Mouse (Mus musculus) macrophage (primary cell): ENCODE measurements at regions not wholly inside any gene's neighbourhood (a gene's known extent, or its start where the extent isn't known, plus 50 kb on each side); places are given as distances from the start of the nearest gene placed in this dataset.
A peak's percentile ranks its signal among the peaks of the same experiment; 100 is the strongest.

Experiments
- H3K27ac ChIP-seq: fragments of 350-480 bp; formaldehyde crosslinking; 2 replicates; pipeline ENCODE4 v1.9.0; 2021
- H3K36me3 ChIP-seq: fragments of 350-480 bp; formaldehyde crosslinking; 2 replicates; pipeline ENCODE4 v1.9.0; 2021; ENCODE audit errors: inconsistent target
- H3K4me3 ChIP-seq: fragments of 350-480 bp; formaldehyde crosslinking; 2 replicates; pipeline ENCODE4 v1.9.0; 2021; ENCODE audit errors: inconsistent target
- H3K79me2 ChIP-seq: fragments of 350-480 bp; formaldehyde crosslinking; 2 replicates; pipeline ENCODE4 v1.9.0; 2021; ENCODE audit errors: inconsistent target
- WGBS: methylation state at CpG from one replicate; pipeline ENCODE4 v1.1.7; 2026; ENCODE audit warnings: inconsistent platforms; ENCODE audit not compliant: missing documents; 5-methylcytosine and 5-hydroxymethylcytosine counted together

DNA sequence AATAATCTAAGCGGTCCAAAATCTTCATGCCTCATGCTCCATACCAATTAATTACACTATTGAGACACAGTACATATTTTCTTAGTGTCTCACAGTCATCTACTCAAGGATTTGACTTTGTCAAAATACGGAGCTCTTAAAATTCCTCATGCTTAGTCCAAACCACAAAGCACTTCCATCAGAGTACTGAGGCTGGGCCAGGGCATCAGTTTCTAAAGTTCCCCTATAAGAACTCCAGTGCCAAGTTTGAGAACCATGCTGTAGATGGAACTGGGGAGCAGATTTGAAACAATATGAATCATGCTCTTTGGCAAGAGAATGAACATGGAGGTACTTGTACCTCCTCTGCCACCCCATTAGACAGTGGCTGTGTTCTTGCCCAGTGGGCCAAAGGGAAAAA lies 176.9 kb downstream of the Ahr start:
- WGBS = 100% methylated on average over 2 of the region's 2 CpGs
- H3K79me2 ChIP-seq = no peaks in the 10 kb centered on the region

DNA sequence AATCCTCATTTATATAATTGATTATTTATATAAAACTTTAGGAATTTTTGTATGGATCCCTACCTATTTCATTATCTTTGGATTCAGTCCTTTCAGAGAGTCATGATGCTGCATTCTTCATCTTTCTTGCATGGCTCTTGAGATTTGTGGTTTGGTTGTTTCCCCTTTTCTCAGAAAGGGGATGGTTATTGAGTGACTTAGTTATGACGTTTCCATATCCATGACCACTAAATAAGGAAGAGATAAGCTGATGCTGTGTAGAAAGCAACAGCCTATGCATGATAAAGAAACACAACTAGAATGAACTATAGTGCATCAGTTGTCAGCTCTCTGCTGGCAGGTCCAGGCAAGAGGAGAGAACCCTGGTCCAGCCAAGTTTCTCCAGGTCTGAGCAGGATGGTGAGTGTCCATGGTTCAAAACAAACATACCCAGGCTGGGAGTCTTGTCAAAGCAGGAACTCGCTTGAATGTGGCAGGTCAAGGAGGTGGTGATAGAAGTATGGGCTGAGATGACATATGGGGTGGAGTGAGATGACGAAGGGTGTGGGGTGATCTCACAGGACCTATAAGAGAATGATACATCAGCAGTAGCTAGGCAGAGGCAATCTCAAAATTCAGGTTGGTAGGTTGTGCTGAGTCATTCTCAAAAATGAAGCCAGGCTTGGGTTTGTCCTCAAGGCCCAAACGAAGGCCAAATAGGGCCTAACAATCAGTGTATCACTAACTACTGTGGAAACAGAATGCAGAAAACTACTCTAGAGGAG lies 196.5 kb downstream of the Ahr start:
- Histone ChIP-seq H3K36me3 (no peaks in the 10 kb centered on the region), H3K79me2 (no peaks in the 10 kb centered on the region), H3K4me3 (no peak overlapping the region), H3K27ac (peak overlapping the region; percentile 61)
- WGBS = 53% methylated on average over 4 of the region's 4 CpGs

More for the DNA sequence above, 176.9 kb downstream of the Ahr start:
- H3K4me3 ChIP-seq = no peak overlapping the region
- no peak overlapping the region for H3K27ac ChIP-seq
- H3K36me3 ChIP-seq = no peaks in the 10 kb centered on the region

GRCm38 (mm10) chr12:35336314-35336713 lies 198.5 kb downstream of the Ahr start:
- no peaks in the 10 kb centered on the region for H3K79me2 ChIP-seq
- no peak overlapping the region for H3K4me3 ChIP-seq
- H3K36me3 ChIP-seq = no peaks in the 10 kb centered on the region
- no peak overlapping the region for H3K27ac ChIP-seq

- Histone ChIP-seq H3K27ac (no peak overlapping the region), H3K36me3 (no peaks in the 10 kb centered on the region), H3K79me2 (no peaks in the 10 kb centered on the region), H3K4me3 (no peak overlapping the region)
- 96% methylated on average over 10 of the region's 10 CpGs for WGBS
Observed at GRCm38 (mm10) chr12:35334344-35335075, 200.3 kb downstream of the Ahr start.

DNA sequence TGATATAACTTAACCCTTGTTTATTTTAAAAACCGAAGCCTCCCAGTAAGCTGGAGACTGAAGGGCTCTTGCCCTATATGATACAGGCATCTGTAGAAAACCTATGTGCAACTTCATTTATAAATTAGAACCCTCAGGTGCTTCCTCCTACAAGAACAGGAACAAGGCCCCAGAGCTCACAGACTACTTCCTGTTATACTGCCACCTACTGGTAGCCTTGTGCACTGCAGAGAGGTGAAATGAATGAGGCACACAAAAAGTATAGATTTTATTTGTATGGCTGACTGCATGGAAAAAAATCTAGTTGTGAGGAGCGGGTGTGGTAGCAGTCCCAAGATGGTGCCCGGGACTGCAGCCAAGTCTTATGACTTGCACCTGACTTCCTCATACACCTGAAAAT lies 203.5 kb downstream of the Ahr start:
- H3K27ac ChIP-seq = no peak overlapping the region
- no peak overlapping the region for H3K4me3 ChIP-seq
- no peaks in the 10 kb centered on the region for H3K36me3 ChIP-seq
- WGBS = 90% methylated on average over 3 of the region's 3 CpGs
- no peaks in the 10 kb centered on the region for H3K79me2 ChIP-seq

DNA sequence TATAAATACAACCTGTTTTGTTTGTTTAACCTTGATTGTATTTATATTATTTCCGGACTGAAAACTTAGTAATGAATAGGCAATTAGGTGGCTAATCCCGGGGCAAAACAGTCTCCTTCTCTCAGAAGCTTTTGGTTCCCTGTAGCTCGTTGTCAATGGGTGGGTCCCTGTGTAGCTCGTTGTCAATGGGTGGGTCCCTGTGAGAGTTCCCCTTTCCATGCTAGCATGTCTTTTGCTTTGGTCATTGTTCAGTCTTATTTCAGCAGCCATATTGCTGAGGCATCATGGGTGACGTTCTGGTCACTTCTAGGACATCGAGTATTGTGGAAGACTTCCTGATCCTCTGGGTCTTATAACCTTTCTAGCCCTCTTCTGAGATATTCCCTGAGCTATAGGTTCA lies 205.1 kb downstream of the Ahr start:
- no peaks in the 10 kb centered on the region for H3K79me2 ChIP-seq
- no peak overlapping the region for H3K4me3 ChIP-seq
- 60% methylated on average over 6 of the region's 6 CpGs for WGBS
- H3K36me3 ChIP-seq = no peaks in the 10 kb centered on the region
- no peak overlapping the region for H3K27ac ChIP-seq

- H3K36me3 ChIP-seq = no peaks in the 10 kb centered on the region
- no peak overlapping the region for H3K4me3 ChIP-seq
- no peaks in the 10 kb centered on the region for H3K79me2 ChIP-seq
- WGBS = 10% methylated on average over 4 of the region's 4 CpGs
- H3K27ac ChIP-seq = peak overlapping the region; percentile 51
Observed at GRCm38 (mm10) chr12:35319571-35319970, 215.3 kb downstream of the Ahr start.

- Histone ChIP-seq H3K79me2 (no peaks in the 10 kb centered on the region), H3K36me3 (no peaks in the 10 kb centered on the region), H3K27ac (peak overlapping the region; percentile 90), H3K4me3 (no peak overlapping the region)
- WGBS = 17% methylated on average over 3 of the region's 3 CpGs
Observed at GRCm38 (mm10) chr12:35317046-35317445, 217.8 kb downstream of the Ahr start.

- H3K27ac ChIP-seq = no peak overlapping the region
- 98% methylated on average over 2 of the region's 2 CpGs for WGBS
Observed at GRCm38 (mm10) chr12:35314035-35314434, 220.8 kb downstream of the Ahr start.

GRCm38 (mm10) chr12:35313191-35313925 lies 221.5 kb downstream of the Ahr start:
- 98% methylated on average over 11 of the region's 11 CpGs for WGBS

More at GRCm38 (mm10) chr12:35314035-35314434, 220.8 kb downstream of the Ahr start:
- no peaks in the 10 kb centered on the region for H3K79me2 ChIP-seq
- no peak overlapping the region for H3K4me3 ChIP-seq
- no peaks in the 10 kb centered on the region for H3K36me3 ChIP-seq

DNA sequence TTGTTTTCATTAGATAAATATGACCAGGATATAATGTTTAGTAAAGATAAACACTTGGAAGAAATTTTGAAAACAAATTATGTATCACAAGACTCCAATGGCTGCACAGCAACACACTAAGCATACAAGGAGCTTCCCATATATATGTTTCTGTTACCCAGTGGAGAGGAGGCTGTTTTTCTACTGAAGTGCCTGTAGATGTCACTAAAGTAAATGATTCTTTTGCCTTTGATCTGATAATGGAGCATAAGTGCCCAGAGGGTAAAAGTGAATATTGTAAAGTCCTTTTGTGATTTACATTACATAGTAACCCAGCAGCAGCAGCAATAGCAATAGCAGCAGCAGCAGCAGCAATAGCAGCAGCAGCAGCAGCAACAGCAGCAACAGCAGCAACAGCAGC lies 226.3 kb downstream of the Ahr start:
- H3K4me3 ChIP-seq = no peak overlapping the region
- no peaks in the 10 kb centered on the region for H3K36me3 ChIP-seq
- H3K27ac ChIP-seq = no peak overlapping the region
- no peaks in the 10 kb centered on the region for H3K79me2 ChIP-seq

More at GRCm38 (mm10) chr12:35313191-35313925, 221.5 kb downstream of the Ahr start:
- Histone ChIP-seq H3K27ac (no peak overlapping the region), H3K36me3 (no peaks in the 10 kb centered on the region), H3K79me2 (no peaks in the 10 kb centered on the region), H3K4me3 (no peak overlapping the region)

DNA sequence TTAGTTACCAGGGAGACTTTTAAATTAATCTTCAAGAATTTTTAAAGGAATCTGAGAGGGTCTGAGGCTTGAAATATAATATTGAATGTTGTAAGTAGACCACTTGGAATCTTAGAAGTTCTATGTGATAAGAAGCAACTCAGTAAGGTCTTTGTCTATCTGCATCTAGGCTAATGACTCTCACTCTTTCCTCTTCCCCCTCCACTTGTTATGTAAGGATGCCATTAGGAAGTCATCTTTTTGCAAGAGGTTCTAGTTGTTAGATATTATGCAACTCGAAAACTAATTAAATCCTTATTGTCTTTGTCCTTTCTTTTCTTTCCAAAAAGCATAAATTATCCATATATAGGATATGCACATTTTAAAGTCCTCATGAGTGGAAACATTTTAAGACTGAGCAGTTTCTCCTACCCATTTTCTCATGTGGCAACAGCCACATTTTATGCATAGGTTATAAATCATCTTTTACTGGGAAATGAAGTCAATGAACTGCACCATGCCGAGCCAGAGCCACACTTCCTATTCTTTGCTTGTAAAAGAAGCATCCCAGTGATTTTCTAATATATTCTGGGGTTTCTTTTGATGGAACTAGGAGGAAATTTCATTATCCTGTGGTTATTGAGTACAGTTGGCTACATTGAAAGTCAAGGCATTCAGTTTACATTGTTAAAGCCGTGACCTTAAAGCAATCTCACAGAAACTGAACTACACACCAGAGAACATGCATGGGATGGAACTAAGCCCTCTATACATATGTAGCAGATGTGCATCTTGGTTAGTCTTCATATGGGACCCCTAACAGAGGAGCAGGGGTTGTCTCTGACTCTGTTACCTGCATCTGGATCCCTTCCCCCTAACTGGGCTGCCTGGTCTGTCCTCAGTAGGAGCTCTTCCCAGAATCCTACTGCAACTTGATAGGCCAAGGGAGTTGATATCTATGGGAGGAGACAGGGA lies 230.8 kb downstream of the Ahr start:
- H3K4me3 ChIP-seq = no peak overlapping the region
- WGBS = 62% methylated on average over 3 of the region's 3 CpGs
- no peaks in the 10 kb centered on the region for H3K79me2 ChIP-seq
- H3K36me3 ChIP-seq = no peaks in the 10 kb centered on the region
- H3K27ac ChIP-seq = peak overlapping the region; percentile 8; the same call in 1 of the 2 replicates

- peak overlapping the region; percentile 8; the same call in 1 of the 2 replicates for H3K27ac ChIP-seq
- WGBS = 33% methylated on average over 2 of the region's 2 CpGs
Observed at GRCm38 (mm10) chr12:35303188-35303587, 231.7 kb downstream of the Ahr start.

GRCm38 (mm10) chr12:35294668-35295067 lies 240.2 kb downstream of the Ahr start:
- Histone ChIP-seq H3K27ac (peak overlapping the region; percentile 70), H3K36me3 (no peaks in the 10 kb centered on the region), H3K79me2 (no peaks in the 10 kb centered on the region), H3K4me3 (no peak overlapping the region)
- 14% methylated on average over 1 of the region's 1 CpGs for WGBS

More at GRCm38 (mm10) chr12:35303188-35303587, 231.7 kb downstream of the Ahr start:
- Histone ChIP-seq H3K36me3 (no peaks in the 10 kb centered on the region), H3K79me2 (no peaks in the 10 kb centered on the region), H3K4me3 (no peak overlapping the region)
